Mouse (Mus musculus) embryo, embryonic 9.5 days (tissue): Measurements from ENCODE around the gene Baz1b.

ENCODE experiments used
- DNase-seq: peaks from one replicate; pipeline ENCODE4 v3.0.0-alpha.2; 2017; ENCODE audit errors: extremely low spot score

Baz1b gene

DNA sequence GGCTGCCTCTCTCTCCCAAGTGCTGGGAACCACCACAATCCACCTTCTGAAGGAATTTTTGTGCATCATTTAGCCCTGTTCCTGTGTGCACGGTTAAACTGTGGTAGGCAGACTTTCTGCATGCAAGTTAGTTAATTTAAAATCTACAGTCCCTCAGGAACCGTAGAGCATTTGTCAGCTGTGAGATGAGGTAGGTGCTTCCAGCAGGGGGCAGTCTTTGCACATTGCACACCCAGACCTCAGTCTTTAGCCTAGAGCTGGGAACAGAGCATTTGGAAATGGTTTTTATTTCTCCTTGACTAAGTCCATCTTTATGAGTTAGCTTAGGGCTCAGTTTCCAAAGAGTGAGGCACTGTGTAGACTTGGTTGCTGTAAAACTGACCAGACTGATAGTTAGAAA, 49.5 kb downstream of the Baz1b start:
- peak; percentile 50 for DNase-seq

DNA sequence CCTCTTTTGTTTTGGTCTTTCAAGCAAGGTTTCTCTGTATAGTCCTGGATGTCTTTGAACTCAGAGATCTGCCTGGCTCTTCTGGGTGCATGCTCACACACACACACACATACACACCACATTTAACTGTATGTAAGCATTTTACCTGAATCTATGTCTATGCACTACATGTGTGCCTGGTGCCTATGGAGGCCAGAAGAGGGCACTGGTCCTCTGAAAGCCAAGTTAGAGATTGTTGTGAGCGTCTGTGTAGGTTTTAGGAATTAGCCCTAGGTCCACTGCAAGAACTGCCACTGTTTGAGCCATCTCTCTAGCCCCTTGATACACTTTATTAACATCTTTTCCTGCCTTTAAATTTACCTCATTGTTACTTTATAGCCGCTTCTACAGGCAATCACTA, 51.8 kb downstream of the Baz1b start:
- no peak for DNase-seq

DNA sequence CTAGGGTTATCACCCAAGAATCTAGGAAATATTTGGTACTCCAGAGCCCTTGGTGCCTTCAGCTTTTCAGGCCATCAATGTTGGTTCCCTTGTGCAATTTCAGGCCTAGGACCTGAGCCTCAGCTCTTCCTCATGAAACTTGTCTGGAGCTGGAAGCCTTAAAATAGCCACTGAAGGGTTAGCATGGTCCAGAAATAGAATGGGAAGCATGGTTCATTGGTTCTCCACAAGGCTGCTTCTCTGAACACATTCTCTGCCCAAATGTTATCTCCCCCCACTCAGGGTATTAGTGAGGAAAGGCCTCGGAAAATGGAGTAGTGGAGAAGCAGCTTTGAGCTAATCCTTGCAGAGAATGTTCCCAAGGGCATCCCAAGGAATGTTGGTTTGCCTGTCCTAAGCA, 54.4 kb downstream of the Baz1b start:
- DNase-seq, result no peak

DNA sequence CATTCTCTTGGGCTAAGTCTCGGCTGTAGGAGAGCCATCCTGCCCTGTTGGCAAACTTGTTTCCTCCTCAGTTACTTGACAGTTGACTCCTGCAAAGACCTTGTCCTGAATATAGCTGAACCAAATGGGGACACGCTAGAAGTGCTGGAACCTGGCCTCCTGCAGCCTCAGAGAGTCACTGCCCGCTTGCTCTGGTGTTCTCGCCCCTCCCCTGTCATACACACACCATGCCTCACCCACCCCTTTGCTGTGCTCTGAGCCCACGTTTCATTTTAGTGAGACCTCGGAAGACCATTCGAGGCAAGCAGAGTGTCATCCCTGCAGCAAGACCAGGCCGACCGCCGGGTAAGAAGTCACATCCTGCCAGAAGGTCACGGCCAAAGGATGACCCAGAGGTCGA, 55.1 kb downstream of the Baz1b start:
- no peak for DNase-seq

DNA sequence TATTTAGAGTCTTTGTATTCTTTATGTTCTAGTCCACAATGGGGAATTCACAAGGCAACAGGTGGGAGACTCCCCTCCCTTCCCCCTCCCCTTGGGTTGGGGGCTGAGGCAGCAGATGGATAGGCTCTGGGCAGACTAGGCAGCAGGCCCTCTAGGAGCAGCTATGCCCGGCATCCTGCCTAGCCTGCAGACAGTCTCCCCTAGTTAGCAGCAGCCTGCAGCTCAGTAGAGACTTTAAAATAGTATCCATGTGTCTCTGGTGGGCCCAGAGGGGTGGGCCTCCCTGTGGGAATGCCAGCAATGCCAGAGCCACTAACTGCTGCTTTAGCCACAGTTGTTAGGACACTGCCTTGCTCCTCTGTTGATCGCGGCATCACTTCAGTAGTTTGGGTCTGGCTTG, 55.5 kb downstream of the Baz1b start:
- no peak for DNase-seq

DNA sequence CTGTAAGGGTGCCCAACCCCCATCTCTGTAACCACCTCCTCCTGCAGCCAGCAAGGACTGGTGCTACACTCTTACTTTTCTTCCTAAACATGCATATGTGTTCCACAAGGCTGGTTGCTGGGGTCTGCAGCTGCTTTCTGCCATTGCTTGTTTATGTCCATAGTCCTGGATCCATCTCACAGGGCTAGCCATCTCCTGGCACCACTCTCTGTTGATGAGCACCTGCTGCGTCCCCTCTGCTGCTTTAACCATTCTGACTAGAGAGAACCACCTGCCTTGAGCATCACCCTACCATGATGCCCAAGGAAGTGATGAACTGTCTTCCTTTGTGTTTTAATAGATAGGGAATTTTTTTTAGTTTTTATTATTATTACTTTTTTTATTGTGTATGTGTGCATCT, 56.1 kb downstream of the Baz1b start:
- no peak for DNase-seq

DNA sequence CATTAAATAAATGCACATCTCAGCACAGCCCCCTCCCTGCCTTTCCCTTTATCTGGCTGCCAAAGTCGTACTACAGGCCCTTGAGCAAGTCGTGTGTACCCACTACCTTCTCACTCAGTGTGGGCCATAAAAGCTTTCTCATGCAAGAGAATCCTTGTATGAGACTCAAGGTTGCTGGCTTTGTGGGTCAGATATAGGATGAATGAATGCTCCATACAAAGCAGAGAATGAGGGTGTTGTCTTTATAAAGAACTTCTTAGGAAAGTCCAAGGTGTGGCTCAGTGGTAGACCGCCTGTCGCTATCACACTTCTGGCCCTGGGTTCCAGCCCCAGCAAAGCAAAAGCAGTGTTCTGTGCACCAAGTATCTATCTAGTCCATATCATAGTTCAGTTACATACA, 59.5 kb downstream of the Baz1b start:
- no peak for DNase-seq

DNA sequence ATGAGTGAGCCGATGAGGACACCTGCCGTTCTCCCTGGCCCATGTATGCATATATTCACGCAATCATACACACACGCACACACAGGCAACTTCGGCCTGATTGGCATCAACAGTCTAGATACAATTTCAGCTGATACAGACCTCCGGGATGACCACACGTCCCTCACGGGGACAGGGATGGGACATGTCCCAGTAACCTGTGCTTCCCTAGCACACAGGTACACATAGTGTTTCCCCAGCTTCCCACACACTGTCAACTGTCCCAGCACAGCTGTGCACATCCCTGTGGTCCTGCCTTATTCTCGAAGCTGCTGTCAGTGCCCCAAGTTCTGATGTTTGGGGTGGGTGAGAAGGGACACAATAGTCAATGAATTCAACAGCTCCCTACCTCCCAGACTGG, 60.3 kb downstream of the Baz1b start:
- DNase-seq, result no peak

DNA sequence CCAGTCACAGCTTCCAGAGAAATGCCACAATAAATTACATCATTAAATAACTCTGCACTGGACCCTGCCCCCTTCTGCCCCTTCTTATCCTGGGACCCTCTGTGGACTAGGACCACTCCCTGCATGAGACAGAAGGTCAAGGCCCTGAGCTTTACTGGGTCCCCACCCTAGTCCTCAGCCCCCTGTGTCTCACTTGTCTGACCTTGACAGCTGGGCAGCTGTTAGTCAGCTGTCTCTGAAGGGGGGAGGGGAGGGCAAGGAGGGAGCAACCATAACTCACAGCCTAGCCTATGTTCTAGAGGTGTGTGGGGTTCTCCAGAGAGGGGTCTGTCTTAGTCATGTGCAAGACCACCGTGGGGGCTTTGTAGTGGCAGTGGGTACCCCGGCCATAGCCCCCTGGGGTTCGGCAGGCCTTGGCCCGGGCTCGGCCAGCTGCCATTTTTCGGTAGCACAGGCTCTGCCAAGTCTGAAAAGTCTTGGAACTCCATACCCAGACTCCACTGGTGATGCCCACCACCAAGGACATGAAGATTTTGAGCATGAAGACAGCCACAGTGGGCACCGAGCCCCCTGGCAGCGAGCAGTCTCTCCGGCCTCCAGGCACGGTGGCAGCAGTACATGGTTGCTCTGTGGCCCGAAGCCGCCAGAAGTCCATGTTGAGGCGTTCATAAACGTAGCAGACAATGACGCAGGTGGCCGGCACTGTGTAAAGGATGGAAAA, 62.1 kb downstream of the Baz1b start:
- no peak for DNase-seq

DNA sequence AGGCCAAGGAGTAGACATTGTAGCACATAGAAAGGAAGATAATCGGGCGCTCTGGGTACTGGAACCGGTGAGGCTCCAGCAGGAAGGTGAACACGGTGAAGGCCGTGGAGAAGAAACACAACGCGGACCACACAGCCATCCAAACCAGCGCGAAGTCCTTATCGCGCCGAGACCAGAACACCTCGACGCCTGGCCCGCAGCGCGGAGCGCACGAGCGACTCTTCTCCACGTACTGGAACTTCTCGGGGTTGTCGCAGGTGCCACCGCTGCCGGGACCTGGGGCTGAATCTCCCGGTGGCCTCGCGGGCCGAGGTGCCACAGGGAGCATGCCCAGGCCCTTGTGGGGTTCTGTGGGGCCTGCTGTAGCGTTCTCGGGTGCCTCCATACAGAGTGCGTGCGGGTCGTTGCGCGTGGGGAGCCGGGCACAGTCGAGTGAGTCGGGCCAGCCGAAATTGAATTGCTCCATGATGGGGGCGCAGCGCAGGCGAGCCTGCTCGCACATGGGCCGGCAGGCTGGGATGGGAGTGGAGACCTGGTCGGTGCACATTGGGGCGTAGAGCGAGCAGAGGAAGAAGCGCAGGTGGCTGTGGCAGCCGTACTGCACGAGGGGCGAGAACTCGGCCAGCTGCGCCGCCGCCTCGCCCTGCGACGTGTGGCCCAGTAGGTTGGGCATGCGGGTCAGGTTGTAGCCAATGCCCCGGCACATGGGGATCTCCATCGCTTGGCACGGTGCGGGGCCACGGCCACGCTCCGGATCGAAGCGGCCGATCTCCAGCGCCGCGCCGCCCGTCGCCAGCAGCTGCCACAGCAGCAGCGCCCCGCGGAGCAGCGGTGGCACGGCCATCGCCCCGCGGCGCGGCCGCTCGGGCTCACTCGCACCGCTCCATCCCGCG, 63.4 kb downstream of the Baz1b start:
- DNase-seq, result no peak

DNA sequence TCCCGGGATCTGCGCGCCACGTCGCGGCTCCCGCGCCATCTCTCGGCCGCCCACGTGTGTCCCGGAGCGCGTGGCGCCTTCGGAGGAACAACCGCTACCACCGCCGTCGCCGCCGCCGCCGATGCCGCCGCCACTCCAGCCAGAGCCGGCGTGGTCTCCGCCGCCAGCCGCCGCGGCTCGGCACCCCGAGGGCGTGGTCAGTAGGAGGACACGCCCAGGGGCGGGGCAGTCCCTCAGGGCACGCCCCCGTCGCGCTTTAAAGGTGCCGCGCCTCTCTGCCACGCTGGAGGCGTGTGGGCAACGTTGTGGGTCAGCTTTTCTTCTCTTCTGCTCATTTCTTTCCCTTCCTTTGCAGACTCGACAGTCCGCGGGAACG, 64.0 kb downstream of the Baz1b start, which contains the start of gene Fzd9:
TSS of gene Fzd9 (minus strand) at position 152 of the 376 bp plus-strand sequence.
- peak; percentile 88 for DNase-seq

DNA sequence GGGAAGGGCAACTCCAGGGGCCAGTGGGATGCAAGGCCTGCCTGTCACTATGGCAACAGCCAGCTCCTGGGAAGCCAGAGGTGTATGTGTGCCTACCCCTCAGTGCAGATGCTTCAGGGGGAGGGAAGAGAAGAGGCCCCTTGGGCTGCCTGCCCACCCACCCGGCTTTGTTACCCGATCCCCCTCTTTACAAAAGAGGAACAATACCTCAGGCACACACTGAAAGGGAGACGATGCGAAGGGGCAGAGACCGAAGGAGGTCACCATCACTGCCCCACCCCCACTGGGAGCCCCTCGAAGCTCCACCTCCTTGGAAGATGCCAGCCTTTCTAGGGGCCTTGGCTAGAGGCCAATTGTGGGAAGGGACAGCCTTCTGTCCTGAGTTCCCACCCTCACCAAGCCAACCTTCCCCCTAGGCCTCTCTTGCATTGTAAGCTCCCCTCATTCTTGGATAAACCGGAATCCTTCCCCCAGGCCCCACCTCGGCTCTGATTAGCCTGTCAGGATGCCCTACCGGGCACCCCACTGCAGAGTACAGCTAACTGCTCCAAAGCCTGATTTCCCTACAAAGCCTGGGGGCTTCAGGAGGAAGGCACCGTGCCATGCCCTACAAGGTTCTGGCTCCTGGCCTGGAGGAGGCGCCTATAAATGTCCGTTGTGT, 66.8 kb downstream of the Baz1b start:
- peak; percentile 85 for DNase-seq

DNA sequence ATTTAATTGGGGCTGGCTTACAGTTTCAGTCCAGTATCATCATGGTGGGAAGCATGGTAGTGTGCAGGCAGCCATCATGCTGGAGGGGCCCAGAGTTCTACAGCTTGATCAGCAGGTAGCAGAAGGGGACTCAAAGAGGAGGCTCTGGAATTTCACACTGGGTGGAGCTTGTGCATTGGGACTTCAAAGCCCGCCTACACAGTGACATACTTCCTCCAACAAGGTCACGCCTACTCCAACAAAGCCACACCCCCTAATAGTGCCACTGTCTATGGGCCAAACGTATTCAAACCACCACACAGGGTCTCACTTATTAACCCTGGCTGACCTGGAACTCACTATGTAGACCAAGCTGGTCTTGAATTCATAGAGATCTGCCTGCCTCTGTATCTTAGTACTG, 69.1 kb downstream of the Baz1b start:
- no peak for DNase-seq

DNA sequence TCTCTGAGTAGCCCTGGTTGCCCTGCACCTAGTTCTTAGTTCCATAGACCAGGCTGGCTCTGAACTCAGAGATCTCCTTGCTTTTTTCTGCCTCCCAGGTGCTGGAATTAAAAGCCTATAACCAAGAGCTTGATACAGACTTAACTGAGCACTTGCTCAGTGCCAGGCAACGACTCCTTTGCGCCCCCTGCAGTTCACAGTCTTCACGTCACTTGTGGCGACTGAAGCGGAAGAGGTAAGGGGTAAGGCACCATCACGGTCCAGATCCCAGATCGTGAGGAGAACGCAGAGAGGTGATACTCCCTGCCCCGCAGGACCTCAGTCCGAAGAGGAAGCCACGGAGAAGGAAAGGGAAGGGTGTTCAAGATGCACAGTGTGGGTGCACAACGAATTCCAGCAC, 70.5 kb downstream of the Baz1b start:
- no peak for DNase-seq

DNA sequence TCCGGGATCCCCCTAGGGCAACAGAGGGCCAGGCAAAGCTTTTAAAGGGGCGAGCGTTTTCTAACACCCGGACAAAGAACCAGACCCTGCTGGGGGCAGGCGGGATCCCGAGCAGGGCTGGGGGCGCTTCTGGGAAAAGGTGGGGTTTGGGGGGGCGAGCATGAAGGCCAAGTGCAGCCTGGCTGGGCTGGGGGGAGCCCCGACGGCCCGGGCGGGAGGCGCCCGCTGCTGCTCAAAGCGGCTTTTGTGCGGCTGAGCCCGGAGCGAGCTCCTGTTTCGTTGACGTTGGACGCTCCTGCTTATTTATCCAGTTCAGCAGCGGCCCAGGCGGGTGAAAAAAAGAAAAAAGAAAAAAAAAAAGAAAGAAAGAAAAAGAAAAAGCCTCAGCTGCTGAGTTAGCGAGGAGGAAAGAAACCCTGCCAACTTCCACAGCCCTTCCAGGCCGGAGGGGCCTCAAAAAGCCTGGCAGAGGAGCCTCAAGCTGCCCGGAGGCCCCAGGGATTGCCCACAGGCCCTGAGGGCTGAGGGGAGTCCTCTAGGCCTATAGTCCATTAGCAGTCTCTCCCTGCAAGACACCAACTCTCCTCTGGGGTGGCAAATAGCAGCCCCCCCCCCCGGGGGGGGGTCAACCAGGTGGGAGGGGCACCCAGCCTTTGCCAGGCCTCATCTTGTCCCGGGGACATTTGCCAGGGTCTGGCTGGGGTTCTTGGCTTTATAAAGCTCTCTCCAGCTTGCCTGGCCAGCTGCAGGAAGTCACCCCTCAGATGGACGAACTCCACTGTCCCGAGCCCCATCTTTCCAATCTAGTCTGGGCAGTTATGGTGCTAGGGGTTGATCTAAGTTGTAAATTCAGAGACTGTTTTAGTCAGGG, 71.5 kb downstream of the Baz1b start:
- DNase-seq, result no peak

DNA sequence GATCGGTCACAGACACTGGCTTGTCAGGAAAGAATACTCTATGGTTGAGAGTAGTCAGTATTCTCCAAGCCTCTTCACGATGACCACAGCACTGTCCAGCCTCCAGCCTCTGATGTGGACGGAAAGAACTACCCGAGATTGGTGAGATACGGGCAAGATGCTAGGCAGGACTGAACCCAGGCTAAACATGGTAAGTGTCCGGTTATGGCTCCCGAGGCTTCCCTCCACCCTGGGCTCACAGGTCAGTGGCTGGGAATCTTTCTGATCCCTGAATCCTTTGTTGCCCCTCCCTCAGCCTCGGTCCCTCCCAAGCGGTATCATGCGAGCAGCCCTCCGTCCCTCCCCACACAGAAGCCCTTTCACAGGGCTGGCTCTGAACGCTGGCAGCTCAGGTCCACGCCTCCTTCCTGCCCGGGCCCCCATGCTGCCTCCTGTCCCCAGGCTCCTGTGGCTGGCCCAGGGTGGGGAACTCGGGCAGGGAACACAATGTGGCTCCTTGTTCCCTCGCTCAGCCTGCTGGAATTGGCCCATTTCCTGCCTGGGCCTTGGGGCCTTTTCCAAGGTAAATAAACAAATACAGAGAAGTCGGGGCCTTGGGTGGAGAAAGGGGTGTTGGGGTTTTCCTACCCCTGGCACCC, 76.9 kb downstream of the Baz1b start:
- DNase-seq, result peak; percentile 66

DNA sequence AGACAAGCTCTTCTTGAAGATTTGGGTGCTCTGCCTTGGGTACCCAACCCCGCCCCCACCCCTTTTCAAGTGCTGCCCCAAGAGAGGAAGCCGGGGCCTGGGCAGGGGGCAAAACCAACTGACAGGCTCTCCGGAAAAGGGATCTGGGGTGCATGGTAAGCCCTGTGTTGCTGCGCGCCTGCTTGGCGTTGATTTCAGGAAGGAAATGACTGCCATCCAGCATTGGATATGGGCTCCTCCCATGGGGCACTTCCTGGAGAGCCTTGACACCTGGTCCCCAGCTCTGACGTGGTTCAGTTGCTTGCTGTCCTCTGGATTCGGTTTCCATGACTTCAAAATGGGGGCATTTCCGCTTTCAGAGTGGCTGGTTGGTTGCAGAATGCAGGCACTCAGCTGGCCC, 77.5 kb downstream of the Baz1b start:
- DNase-seq, result no peak

DNA sequence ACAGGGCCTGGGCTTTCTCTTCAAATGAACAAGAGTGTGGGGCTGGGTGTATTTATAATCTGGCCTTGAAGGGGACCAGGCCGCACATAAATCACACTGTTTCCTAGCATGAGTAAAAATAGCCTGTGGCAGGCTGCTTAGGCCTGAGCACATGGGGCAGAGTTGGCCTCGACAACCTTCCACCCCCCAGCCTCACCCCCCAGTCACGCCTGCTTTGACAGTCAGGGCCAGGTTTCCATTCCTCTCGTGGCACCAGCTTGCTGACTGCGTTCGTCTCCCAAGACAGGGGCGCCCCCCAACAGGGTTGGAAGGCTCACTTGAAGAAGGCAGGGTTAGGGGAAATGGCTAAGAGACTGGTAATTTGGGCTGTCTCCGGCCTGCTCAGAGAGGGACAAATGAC, 82.4 kb downstream of the Baz1b start:
- DNase-seq, result no peak

DNA sequence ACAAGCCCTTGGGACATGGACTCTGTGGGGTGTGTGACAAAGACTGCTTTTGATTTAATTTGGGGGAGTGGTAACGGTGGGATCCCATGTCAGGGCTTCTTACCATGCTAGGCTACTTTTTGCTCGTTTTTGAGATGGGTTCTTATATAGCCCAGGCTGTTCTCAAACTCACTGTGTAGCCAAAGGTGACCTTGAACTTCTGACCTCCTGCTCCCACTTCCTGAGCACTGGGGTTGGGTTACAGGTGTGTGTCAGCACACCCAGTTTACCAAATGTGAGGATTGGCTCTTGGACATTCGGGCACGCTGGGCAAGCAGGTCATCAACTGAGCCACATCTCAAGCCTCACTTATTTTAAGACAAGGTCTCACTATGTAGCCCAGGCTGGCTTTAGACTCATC, 83.3 kb downstream of the Baz1b start:
- no peak for DNase-seq

DNA sequence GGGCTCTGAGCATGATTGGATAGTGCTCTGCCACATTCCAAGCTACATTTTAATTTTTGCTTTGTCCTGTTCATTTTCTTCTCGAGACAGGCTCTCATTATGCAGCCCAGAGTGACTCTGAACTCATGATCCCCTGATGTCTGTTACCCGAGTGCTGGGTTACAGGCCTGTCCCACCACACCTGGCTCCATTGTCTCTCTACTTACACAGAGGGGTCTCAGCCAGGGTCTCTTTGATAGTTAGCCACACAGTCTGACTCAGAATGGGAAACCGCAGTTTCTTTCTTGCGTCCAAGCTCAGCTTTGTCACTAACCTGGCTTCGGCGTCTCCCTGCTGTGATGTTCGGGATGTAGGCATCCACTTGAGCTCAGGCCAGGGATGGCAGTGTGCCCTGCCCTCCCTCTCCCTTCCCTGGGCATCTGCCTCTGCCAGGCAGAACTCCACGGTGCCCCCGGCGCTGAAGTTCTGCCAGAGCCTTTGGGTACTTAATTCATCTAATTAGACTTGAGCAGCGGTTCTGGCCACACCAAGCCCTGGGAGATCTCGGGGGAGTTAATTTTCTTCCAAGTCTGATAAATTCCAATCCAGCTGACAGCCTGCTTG, 84.6 kb downstream of the Baz1b start:
- no peak for DNase-seq
